Comparison of ENCODE assay signal across 8 mouse cellular contexts in genomic region chr1:138962266-138963101, GRCm38 (mm10). TPM values are rescaled to one million over a fixed set of nuclear protein-coding genes. Genes with fewer than 3 reads are reported as not detected.
A peak's percentile ranks its signal among the peaks of the same experiment; 100 is the strongest.
DNase-seq lines count a peak whose midpoint lies in the region; ATAC-seq lines count a peak whose summit lies in the region.

No protein-coding gene starts in this region.

- no peak for DNase-seq in cerebellum, adult 8-10 months
- peak; percentile 16 for DNase-seq in right cerebral cortex, postnatal 25 days
- no peak for DNase-seq in right cerebral cortex, postnatal 10 days (ENCODE audit: low spot score in 2 of 2)
- DNase-seq in midbrain, embryonic 11.5 days (ENCODE audit: low spot score, missing footprints), result no peak
- no peak for DNase-seq in right cerebral cortex, postnatal 4 days
- no peak for DNase-seq in cerebellum, adult 11-12 months

- H3K9me3 ChIP-seq in hindbrain, embryonic 13.5 days, result no peaks in the 10 kb centered on the region
- no peaks in the 10 kb centered on the region for H3K9me3 ChIP-seq in midbrain, embryonic 11.5 days (ENCODE audit: control insufficient read depth, low read length)

- H3K27ac ChIP-seq in hindbrain, embryonic 13.5 days, result peak overlapping the region; percentile 93; the same call in 1 of the 2 replicates
- H3K27ac ChIP-seq in midbrain, embryonic 11.5 days (ENCODE audit: low read depth, low read length), result no peak overlapping the region

- H3K9ac ChIP-seq in hindbrain, embryonic 13.5 days, result peak overlapping the region; percentile 94
- H3K9ac ChIP-seq in midbrain, embryonic 11.5 days (ENCODE audit: low read length), result peak overlapping the region; percentile 95; the same call in 1 of the 2 replicates

- ATAC-seq in cerebellum, adult (ENCODE audit: insufficient number of reproducible peaks, low FRiP score, low TSS enrichment), result 0 out of 2 replicates have a peak, but pooled peaks have one; percentile 5
- ATAC-seq in hindbrain, embryonic 13.5 days (ENCODE audit: low FRiP score), result no peak
- ATAC-seq in midbrain, embryonic 11.5 days (ENCODE audit: low FRiP score), result no peak

- 0 out of 2 replicates have a peak, but pooled peaks cover 6% of the 10 kb centered on the region for H3K36me3 ChIP-seq in hindbrain, embryonic 13.5 days
- H3K36me3 ChIP-seq in midbrain, embryonic 11.5 days (ENCODE audit: control insufficient read depth, insufficient read depth, low read length), result no peaks in the 10 kb centered on the region; the same call in 1 of the 2 replicates

- no peaks in the 10 kb centered on the region for H3K27me3 ChIP-seq in hindbrain, embryonic 13.5 days
- H3K27me3 ChIP-seq in midbrain, embryonic 11.5 days (ENCODE audit: control insufficient read depth, insufficient read depth, low read length), result no peaks in the 10 kb centered on the region

- H3K4me1 ChIP-seq in hindbrain, embryonic 13.5 days (replicated peaks), result peaks cover 8% of the 10 kb centered on the region
- H3K4me1 ChIP-seq in midbrain, embryonic 11.5 days (ENCODE audit: control insufficient read depth, insufficient read depth, low read length), result peaks cover 4% of the 10 kb centered on the region; the same call in 1 of the 2 replicates

- H3K4me3 ChIP-seq in hindbrain, embryonic 13.5 days, result peak overlapping the region; percentile 81
- peak overlapping the region; percentile 90 for H3K4me3 ChIP-seq in midbrain, embryonic 11.5 days (ENCODE audit: low read depth, low read length)

- H3K4me2 ChIP-seq in hindbrain, embryonic 13.5 days, result peak overlapping the region; percentile 70
- H3K4me2 ChIP-seq in midbrain, embryonic 11.5 days, result peak overlapping the region; percentile 77

- WGBS in hindbrain, embryonic 13.5 days, result 59% methylated on average over 9 of the region's 9 CpGs
- 55% methylated on average over 9 of the region's 9 CpGs for WGBS in midbrain, embryonic 11.5 days

RNA-seq across cellular contexts. Expression of gene Dennd1b, which starts 0.8 kb away (rescaled TPM):
- polyA plus RNA-seq in hindbrain, embryonic 13.5 days (2015; fragmentation: Nextera tagmentation; extraction: Ambion mirVana), result 10.6 and 11.1 TPM in 2 replicates
- 12.2 and 13.3 TPM in 2 replicates for polyA plus RNA-seq in midbrain, embryonic 11.5 days (2014; fragmentation: Nextera tagmentation; extraction: Ambion mirVana)
